Mouse (Mus musculus): ENCODE results near the gene Cdkal1. TPM values are rescaled to one million over a fixed set of nuclear protein-coding genes. Genes with fewer than 3 reads are reported as not detected.

Cdkal1 gene
- polyA plus RNA-seq, 1 experiment = 5.6 TPM

GRCm38 (mm10) chr13:29502481-29503146 is 352.9 kb downstream of the Cdkal1 start:
- no peaks in the 10 kb centered on the region for H3K36me3 ChIP-seq (ENCODE audit: control insufficient read depth, insufficient read depth)
- no peaks in the 10 kb centered on the region for H3K79me2 ChIP-seq (ENCODE audit: control insufficient read depth, insufficient read depth)
- TF ChIP-seq MAX (IDR thresholded peaks at IDR 0.05; ENCODE audit: low read depth) (no peak), MYOD1 (IDR thresholded peaks at IDR 0.05; ENCODE audit: control insufficient read depth in 1 of 3, insufficient read length in 2 of 3, low read depth in 2 of 3) (peak in 1 of 3 experiments; percentile 19)

GRCm38 (mm10) chr13:29501173-29501572 is 354.3 kb downstream of the Cdkal1 start:
- TF ChIP-seq MYOD1 (IDR thresholded peaks at IDR 0.05; ENCODE audit: control insufficient read depth in 1 of 3, insufficient read length in 2 of 3, low read depth in 2 of 3) = no peak
- no peak for TF ChIP-seq MYOG (IDR thresholded peaks at IDR 0.05; ENCODE audit: control insufficient read depth in 1 of 3, insufficient read depth in 1 of 3, insufficient read length in 2 of 3, low read depth in 2 of 3)
- no peak for TF ChIP-seq TCF3 (IDR thresholded peaks at IDR 0.05; ENCODE audit: insufficient read length, low read depth)
- no peak for TF ChIP-seq POLR2A (IDR thresholded peaks at IDR 0.05; ENCODE audit: insufficient read length, low read depth)
- no peak for TF ChIP-seq CEBPB (IDR thresholded peaks at IDR 0.05; ENCODE audit: insufficient read depth, poor library complexity, severe bottlenecking)
- TF ChIP-seq TCF12 (IDR thresholded peaks at IDR 0.05; ENCODE audit: insufficient read depth, poor library complexity, severe bottlenecking) = no peak
- no peak for TF ChIP-seq MAX (IDR thresholded peaks at IDR 0.05; ENCODE audit: low read depth)
- TF ChIP-seq E2F4 (IDR thresholded peaks at IDR 0.05; ENCODE audit: insufficient read depth) = no peak
- TF ChIP-seq REST (IDR thresholded peaks at IDR 0.05; ENCODE audit: insufficient read depth, insufficient read length) = no peak
- no peak for TF ChIP-seq SRF (IDR thresholded peaks at IDR 0.05; ENCODE audit: control insufficient read depth, insufficient read length, low read depth)
- no peak for TF ChIP-seq POLR2AphosphoS2 (IDR thresholded peaks at IDR 0.05; ENCODE audit: insufficient read length, low read depth)
- no peak for TF ChIP-seq USF1 (IDR thresholded peaks at IDR 0.05; ENCODE audit: low read depth)
- Histone ChIP-seq H3K36me3 (ENCODE audit: control insufficient read depth, insufficient read depth) (no peaks in the 10 kb centered on the region), H3K79me2 (ENCODE audit: control insufficient read depth, insufficient read depth) (no peaks in the 10 kb centered on the region), H3ac (ENCODE audit: control insufficient read depth, insufficient read length) (no peak overlapping the region), H3K27me3 (ENCODE audit: control insufficient read depth, insufficient read depth, insufficient read length) (no peaks in the 10 kb centered on the region), H3K4me2 (ENCODE audit: low read depth) (no peak overlapping the region), H3K4me3 (no peak overlapping the region)

More at GRCm38 (mm10) chr13:29502481-29503146, 352.9 kb downstream of the Cdkal1 start:
- peak overlapping the region; percentile 66 for H3K4me2 ChIP-seq (ENCODE audit: low read depth)
- no peak overlapping the region for H3ac ChIP-seq (ENCODE audit: control insufficient read depth, insufficient read length)
- no peaks in the 10 kb centered on the region for H3K27me3 ChIP-seq (ENCODE audit: control insufficient read depth, insufficient read depth, insufficient read length)
- no peak overlapping the region for H3K4me3 ChIP-seq

GRCm38 (mm10) chr13:29499750-29500149 is 355.7 kb downstream of the Cdkal1 start:
- Histone ChIP-seq H3K27me3 (ENCODE audit: control insufficient read depth, insufficient read depth, insufficient read length) (no peaks in the 10 kb centered on the region), H3ac (ENCODE audit: control insufficient read depth, insufficient read length) (no peak overlapping the region), H3K36me3 (ENCODE audit: control insufficient read depth, insufficient read depth) (no peaks in the 10 kb centered on the region), H3K4me2 (ENCODE audit: low read depth) (no peak overlapping the region), H3K4me3 (no peak overlapping the region), H3K79me2 (ENCODE audit: control insufficient read depth, insufficient read depth) (no peaks in the 10 kb centered on the region)
- TF ChIP-seq MYOG (IDR thresholded peaks at IDR 0.05; ENCODE audit: control insufficient read depth in 1 of 3, insufficient read depth in 1 of 3, insufficient read length in 2 of 3, low read depth in 2 of 3) = no peak
- no peak for TF ChIP-seq SRF (IDR thresholded peaks at IDR 0.05; ENCODE audit: control insufficient read depth, insufficient read length, low read depth)
- TF ChIP-seq POLR2AphosphoS2 (IDR thresholded peaks at IDR 0.05; ENCODE audit: insufficient read length, low read depth) = no peak
- TF ChIP-seq E2F4 (IDR thresholded peaks at IDR 0.05; ENCODE audit: insufficient read depth) = no peak
- no peak for TF ChIP-seq POLR2A (IDR thresholded peaks at IDR 0.05; ENCODE audit: insufficient read length, low read depth)
- TF ChIP-seq TCF12 (IDR thresholded peaks at IDR 0.05; ENCODE audit: insufficient read depth, poor library complexity, severe bottlenecking) = no peak
- no peak for TF ChIP-seq REST (IDR thresholded peaks at IDR 0.05; ENCODE audit: insufficient read depth, insufficient read length)
- no peak for TF ChIP-seq USF1 (IDR thresholded peaks at IDR 0.05; ENCODE audit: low read depth)
- no peak for TF ChIP-seq CEBPB (IDR thresholded peaks at IDR 0.05; ENCODE audit: insufficient read depth, poor library complexity, severe bottlenecking)
- no peak for TF ChIP-seq MYOD1 (IDR thresholded peaks at IDR 0.05; ENCODE audit: control insufficient read depth in 1 of 3, insufficient read length in 2 of 3, low read depth in 2 of 3)
- TF ChIP-seq TCF3 (IDR thresholded peaks at IDR 0.05; ENCODE audit: insufficient read length, low read depth) = no peak
- TF ChIP-seq MAX (IDR thresholded peaks at IDR 0.05; ENCODE audit: low read depth) = no peak

- no peak overlapping the region for H3ac ChIP-seq (ENCODE audit: control insufficient read depth, insufficient read length)
- no peaks in the 10 kb centered on the region for H3K36me3 ChIP-seq (ENCODE audit: control insufficient read depth, insufficient read depth)
- H3K27me3 ChIP-seq (ENCODE audit: control insufficient read depth, insufficient read depth, insufficient read length) = no peaks in the 10 kb centered on the region
- no peak overlapping the region for H3K4me3 ChIP-seq
- H3K4me2 ChIP-seq (ENCODE audit: low read depth) = no peak overlapping the region
- H3K79me2 ChIP-seq (ENCODE audit: control insufficient read depth, insufficient read depth) = no peaks in the 10 kb centered on the region
- TF ChIP-seq TCF3 (IDR thresholded peaks at IDR 0.05; ENCODE audit: insufficient read length, low read depth) (no peak), CEBPB (IDR thresholded peaks at IDR 0.05; ENCODE audit: insufficient read depth, poor library complexity, severe bottlenecking) (peak; percentile 88), E2F4 (IDR thresholded peaks at IDR 0.05; ENCODE audit: insufficient read depth) (no peak), MYOD1 (IDR thresholded peaks at IDR 0.05; ENCODE audit: control insufficient read depth in 1 of 3, insufficient read length in 2 of 3, low read depth in 2 of 3) (no peak), MYOG (IDR thresholded peaks at IDR 0.05; ENCODE audit: control insufficient read depth in 1 of 3, insufficient read depth in 1 of 3, insufficient read length in 2 of 3, low read depth in 2 of 3) (no peak), REST (IDR thresholded peaks at IDR 0.05; ENCODE audit: insufficient read depth, insufficient read length) (no peak)
Observed at GRCm38 (mm10) chr13:29497286-29497685, 358.2 kb downstream of the Cdkal1 start.

GRCm38 (mm10) chr13:29490341-29490740 is 365.1 kb downstream of the Cdkal1 start:
- no peaks in the 10 kb centered on the region for H3K36me3 ChIP-seq (ENCODE audit: control insufficient read depth, insufficient read depth)
- H3K27me3 ChIP-seq (ENCODE audit: control insufficient read depth, insufficient read depth, insufficient read length) = no peaks in the 10 kb centered on the region
- H3K79me2 ChIP-seq (ENCODE audit: control insufficient read depth, insufficient read depth) = no peaks in the 10 kb centered on the region
- H3K4me3 ChIP-seq = no peak overlapping the region
- H3ac ChIP-seq (ENCODE audit: control insufficient read depth, insufficient read length) = no peak overlapping the region
- no peak overlapping the region for H3K4me2 ChIP-seq (ENCODE audit: low read depth)
- TF ChIP-seq TCF12 (IDR thresholded peaks at IDR 0.05; ENCODE audit: insufficient read depth, poor library complexity, severe bottlenecking) (no peak), TCF3 (IDR thresholded peaks at IDR 0.05; ENCODE audit: insufficient read length, low read depth) (no peak), MAX (IDR thresholded peaks at IDR 0.05; ENCODE audit: low read depth) (no peak), E2F4 (IDR thresholded peaks at IDR 0.05; ENCODE audit: insufficient read depth) (no peak), USF1 (IDR thresholded peaks at IDR 0.05; ENCODE audit: low read depth) (no peak), MYOD1 (IDR thresholded peaks at IDR 0.05; ENCODE audit: control insufficient read depth in 1 of 3, insufficient read length in 2 of 3, low read depth in 2 of 3) (no peak), POLR2A (IDR thresholded peaks at IDR 0.05; ENCODE audit: insufficient read length, low read depth) (no peak), MYOG (IDR thresholded peaks at IDR 0.05; ENCODE audit: control insufficient read depth in 1 of 3, insufficient read depth in 1 of 3, insufficient read length in 2 of 3, low read depth in 2 of 3) (no peak), REST (IDR thresholded peaks at IDR 0.05; ENCODE audit: insufficient read depth, insufficient read length) (no peak), CEBPB (IDR thresholded peaks at IDR 0.05; ENCODE audit: insufficient read depth, poor library complexity, severe bottlenecking) (no peak), POLR2AphosphoS2 (IDR thresholded peaks at IDR 0.05; ENCODE audit: insufficient read length, low read depth) (no peak), SRF (IDR thresholded peaks at IDR 0.05; ENCODE audit: control insufficient read depth, insufficient read length, low read depth) (no peak)

All from myocyte (in vitro differentiated cells).